Mouse (Mus musculus): ENCODE measurements around the gene Gzmg.
"Not testable (repeated sequence)": the region's sequence is repeated elsewhere in the genome, so short reads cannot be mapped to it uniquely, and the experiment has no call there.

Gene Gzmg

DNA sequence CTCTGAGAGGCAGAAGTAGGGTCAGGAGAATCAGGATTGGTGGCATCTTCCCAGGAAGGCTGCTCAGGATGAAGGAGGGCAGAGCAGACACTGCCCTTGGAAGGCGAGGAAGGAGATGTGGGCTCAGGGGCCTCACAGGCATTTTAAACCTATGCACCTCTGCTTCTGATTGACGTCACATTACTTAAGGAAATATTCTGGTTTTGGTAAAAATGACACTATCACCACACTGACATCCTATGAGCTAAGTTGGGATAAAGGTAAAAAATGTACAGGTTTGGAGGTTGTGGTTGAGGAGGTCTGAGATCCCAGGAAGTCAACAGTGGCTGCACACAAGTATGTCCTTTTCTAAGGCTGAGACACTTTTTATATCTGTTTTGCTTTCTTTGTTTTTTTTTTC is at the start of gene Gzmg:
Gzmg (minus strand) TSS at position 101 of the 400 bp plus-strand sequence.
- DNase-seq (ENCODE audit: inconsistent ontology term), result not testable (repeated sequence)

DNA sequence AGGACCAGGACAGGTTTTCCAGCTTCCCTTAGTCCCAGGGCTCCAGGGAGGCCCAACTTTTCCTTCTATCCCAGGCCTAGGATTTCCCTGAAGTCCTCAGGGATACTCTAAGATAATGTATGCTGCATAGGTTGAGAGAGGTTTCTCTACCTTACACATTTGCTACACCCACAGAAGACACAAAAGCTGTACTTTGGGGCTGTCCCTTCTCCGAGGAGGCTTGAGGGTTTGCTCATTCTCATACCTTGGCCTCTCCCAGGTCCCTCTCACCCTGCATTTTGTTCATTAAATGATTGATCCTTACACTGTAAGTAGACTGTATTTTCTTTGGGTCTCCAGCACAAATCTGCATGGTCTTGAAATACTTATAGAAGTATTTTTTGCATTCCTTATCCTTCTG is 46.2 kb upstream of the Gzmg start:
- no peak for DNase-seq (ENCODE audit: inconsistent ontology term)

DNA sequence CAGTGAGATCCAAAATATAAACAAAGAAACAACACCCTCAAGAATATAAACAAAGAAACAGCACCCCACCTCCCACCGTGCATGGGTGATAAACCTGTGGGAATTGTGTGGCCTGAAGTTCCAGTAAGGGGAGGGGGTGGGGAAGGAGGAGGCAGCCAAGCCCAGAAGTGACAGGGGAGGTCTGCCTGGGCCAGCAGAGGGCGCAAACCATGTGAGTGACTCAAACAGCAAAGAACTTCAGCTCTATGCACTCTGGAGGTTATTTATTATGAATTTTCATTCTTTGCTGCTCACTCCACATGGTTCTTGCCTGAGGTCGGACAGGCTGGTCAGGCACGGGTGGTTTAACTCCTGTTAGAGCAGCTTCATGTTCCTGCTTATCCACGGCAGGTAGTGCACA is 45.6 kb upstream of the Gzmg start:
- peak; percentile 53 for DNase-seq (ENCODE audit: inconsistent ontology term)

DNA sequence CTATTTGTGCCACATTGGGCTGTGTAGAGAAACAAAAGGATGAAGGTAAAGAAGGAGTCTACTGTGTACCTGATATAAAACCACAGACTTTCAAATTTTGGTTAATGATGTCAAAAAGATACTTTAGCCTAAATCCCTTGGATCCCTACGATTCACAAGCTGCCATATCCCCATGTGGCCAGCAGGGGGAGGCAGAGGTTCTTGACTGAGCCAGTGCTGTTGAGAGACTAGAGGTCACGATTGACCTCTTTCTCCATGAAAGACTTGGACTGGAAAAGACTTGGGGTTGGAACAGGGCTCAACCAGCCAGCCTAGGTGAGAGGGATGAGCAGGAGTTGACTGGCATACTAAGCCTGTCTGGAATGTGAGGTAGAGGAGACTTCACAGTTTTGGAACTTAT is 44.6 kb upstream of the Gzmg start:
- DNase-seq (ENCODE audit: inconsistent ontology term), result peak; percentile 50

DNA sequence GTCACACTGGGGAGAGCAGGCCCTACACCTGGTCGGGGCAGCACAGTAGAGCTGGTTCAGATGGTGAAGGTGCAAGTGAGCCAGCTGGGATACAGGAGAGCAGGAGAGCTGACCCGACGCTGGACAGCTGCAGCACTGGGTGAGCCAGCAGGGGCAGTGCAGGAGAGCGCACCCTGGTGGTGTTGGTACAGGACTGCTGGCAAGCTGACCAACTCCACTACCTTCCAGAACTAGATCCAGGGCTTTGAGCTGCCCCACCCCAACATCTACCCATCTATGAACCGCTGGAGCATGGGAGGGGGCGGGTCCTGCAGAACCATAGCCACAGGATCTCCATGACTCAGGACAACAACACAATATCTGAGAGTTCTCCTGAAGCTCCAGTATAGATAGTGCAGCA is 27.6 kb upstream of the Gzmg start:
- no peak for DNase-seq (ENCODE audit: inconsistent ontology term)

DNA sequence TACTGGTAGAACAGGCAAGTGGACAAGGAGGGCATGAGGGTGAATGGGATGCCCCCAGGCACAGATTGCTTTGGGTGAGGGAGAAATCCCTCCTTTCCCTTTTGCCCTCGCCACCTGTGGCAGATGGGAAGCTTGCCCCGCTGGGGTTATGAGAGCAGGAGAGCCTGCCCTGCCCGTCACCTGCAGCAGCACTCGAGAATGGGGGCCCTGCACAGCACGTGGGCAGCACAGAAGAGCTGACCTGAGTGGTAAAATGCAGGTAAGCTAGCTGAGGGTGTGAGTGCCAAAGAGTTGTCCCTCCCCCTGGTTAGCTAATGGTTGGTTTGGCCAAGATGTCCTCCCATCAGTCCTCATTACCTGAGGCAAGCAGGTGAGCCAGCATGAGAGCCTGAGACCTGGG is 27.1 kb upstream of the Gzmg start:
- no peak for DNase-seq (ENCODE audit: inconsistent ontology term)

DNA sequence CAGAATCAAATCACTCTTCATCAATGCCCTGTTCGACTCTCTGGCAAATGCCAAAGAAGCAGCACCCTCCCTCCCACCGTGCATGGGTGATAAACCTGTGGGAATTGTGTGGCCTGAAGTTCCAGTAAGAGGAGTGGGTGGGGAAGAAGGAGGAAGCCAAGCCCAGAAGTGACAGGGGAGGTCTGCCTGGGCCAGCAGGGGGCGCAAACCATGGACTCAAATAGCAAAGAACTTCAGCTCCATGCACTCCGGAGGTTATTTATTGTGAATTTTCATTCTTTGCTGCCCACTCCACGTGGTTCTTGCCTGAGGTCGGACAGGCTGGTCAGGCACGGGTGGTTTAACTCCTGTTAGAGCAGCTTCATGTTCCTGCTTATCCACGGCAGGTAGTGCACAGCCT is 18.3 kb upstream of the Gzmg start:
- DNase-seq (ENCODE audit: inconsistent ontology term), result peak; percentile 14

DNA sequence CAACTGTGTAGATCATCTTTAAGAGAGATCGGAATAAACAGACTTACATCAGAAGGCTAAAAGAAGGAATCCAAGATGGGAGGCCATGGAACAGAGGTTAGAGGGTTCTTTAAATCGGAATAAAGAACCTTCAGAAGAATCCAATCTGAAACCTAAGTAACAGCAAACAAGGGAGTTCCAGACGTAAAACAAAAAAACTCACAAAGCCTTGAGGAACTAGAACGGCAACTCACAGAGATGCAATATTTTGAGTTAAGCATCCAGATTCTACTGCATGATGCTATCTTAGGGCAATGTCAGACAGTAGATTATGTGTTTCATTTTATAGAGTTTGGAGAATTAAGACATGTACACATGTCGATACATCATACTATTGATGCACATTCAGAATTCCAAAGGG is 15.1 kb upstream of the Gzmg start, which contains the start of gene Gzmn:
Gzmn (minus strand) TSS at position 101 of the 400 bp plus-strand sequence.
- DNase-seq (ENCODE audit: inconsistent ontology term), result no peak

DNA sequence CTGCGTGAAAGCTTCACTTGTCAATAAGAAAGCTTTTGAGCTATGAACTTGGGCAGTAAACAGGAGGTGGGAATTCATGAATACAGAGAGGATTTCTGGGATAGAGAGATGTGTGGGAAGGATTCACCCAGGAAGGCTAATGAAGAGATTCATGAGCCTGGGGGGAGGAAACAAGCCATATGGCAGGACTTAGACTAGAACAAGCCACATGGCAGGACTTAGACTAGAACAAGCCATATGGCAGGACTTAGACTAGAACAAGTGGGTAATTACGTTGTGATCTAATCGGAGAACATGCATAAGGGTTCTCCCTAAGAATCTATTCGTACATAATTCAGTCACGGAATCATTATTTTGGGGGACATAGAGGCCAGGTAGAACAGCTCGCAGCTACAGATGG is 14.0 kb upstream of the Gzmg start:
- DNase-seq (ENCODE audit: inconsistent ontology term), result no peak

DNA sequence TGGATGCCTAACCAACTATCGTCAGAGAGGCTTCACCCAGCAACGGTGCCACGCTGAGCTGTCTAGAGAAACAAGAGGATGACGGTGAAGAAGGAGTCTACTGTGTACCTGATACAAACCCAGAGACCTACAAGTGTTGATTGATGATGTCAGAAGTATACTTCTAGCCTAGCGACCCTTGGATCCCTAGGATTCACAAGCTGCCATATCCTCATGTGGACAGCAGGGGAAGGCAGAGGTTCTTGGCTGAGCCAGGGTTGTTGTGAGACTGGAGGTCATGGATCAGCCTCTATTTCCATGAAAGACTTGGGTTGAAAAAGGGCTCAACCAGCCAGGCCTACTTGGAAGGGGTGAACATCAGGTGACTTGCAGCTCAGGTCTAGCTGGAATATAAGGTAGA is 13.4 kb upstream of the Gzmg start:
- DNase-seq (ENCODE audit: inconsistent ontology term), result no peak

DNA sequence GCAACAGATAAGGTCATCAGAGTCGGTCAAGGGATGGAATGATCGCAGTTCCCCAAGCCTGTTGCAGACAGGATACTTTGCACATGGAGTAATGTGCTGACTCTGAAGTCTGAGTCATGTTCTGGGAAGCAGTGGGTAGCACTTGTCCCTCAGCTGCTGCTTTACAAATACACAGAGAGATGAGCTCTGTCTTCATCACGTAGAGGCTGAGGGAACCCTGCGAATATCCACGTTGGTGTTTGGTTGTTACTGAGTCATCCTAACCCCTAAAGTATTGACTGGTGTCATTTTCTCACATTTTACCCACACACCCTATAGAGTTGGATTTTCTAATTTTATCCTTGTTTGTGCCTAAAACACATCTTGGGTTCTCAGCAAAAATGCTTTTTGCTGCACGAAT is 8.6 kb upstream of the Gzmg start:
- DNase-seq (ENCODE audit: inconsistent ontology term), result no peak

DNA sequence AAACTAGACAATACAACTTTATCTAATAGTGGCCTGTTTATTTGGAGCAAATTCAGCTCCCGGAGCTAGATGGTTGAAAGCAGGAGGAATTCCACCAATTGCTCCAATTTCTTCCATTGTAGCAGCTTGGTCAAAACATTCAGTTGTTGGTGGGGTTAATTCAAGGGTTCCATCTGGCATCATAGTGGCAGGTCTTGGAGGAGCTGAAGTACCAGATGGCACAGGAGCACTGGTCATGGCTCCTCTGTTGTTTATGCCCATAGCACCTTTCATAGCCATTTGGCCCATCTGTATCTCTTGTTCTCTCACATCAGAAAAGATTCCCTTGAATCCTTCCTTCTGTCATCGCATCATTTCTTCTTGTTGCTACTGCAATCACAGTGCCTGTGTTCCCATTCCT is 2.7 kb upstream of the Gzmg start:
- no peak for DNase-seq (ENCODE audit: inconsistent ontology term)

DNA sequence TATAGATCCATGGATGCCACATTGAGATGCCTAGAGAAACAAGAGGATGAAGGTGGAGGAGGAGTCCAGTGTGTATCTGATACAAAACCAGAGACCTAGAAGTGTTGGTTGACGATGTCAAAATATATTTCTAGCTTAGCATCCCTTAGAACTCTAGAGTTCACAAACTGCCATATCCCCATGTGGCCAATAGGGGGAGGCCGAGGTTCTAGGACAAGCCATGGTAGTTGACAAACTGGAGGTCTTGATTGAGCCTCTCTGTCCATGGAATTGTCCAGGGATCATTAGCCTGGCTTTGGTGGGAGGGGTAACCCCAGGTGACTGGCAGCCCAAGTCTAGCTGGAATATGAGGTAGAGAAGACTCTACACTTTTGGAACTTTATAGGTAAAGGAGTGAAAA is 4.0 kb downstream of the Gzmg start:
- no peak for DNase-seq (ENCODE audit: inconsistent ontology term)

DNA sequence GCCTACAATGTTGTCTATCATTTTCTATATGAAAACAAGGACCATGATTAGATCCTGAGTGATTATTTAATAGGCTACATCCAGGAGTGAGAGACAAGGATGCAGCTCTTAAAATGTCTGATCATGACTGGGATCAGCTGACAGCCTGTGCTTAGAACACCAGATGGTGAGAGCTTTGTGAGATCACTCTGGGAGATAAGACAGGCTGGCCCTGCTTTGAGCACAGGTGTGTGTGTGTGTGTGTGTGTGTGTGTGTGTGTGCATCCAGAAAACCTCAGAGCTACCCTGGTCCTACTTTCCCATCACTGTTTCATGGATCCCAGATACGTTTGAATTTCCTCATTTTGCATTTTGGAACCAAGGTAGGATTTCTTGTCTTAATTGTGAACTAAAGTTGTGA is 25.7 kb downstream of the Gzmg start:
- not testable (repeated sequence) for DNase-seq (ENCODE audit: inconsistent ontology term)

DNA sequence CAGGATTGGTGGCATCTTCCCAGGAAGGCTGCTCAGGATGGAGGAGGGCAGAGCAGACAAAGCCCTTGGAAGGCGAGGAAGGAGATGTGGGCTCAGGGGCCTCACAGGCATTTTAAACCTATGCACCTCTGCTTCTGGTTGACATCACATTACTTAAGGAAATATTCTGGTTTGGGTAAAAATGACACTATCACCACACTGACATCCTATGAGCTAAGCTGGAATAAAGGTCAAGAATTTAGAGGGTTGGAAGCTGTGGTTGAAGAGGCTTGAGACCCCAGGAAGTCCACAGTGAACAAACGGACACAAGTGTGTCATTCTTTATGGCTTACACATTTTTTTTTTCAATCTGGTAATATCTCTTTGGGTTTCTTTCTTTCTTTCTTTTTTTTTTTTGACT is 26.9 kb downstream of the Gzmg start, which contains the start of gene Gzmd:
Gzmd (minus strand) TSS at position 101 of the 400 bp plus-strand sequence.
- not testable (repeated sequence) for DNase-seq (ENCODE audit: inconsistent ontology term)

DNA sequence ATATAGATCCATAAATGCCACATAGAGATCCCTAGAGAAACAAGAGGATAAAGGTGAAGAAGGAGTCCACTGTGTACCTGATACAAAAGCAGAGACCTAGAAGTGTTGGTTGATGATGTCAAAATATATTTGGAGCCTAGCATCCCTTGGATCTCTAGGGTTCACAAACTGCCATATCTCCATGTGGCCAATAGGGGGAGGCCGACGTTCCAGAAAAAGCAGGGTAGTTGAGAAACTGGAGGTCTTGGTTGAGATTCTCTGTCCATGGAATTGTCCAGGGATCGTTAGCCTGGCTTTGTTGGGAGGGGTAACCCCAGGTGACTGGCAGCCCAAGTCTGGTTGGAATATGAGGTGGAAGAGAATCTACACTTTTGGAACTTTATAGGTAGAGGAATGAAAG is 31.0 kb downstream of the Gzmg start:
- DNase-seq (ENCODE audit: inconsistent ontology term), result no peak

DNA sequence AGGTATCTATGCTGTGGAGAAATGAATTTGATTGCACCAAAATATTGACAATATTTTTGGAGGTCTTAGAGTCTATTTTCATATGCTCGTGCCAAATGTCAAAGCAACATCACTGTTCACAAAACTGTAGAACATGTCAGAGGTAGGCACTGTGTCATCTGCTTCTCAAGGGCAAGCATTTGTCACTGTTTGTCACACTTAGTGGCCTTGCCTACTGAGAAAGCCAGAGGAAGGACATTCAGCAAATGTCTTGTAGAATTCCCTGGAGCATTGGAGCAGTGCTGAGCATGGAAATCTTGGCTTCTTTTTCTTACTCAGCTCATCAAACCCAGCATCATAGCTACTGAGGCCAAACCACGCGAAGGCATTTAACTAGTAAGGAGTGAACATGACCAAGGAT is 35.9 kb downstream of the Gzmg start:
- DNase-seq (ENCODE audit: inconsistent ontology term), result no peak

DNA sequence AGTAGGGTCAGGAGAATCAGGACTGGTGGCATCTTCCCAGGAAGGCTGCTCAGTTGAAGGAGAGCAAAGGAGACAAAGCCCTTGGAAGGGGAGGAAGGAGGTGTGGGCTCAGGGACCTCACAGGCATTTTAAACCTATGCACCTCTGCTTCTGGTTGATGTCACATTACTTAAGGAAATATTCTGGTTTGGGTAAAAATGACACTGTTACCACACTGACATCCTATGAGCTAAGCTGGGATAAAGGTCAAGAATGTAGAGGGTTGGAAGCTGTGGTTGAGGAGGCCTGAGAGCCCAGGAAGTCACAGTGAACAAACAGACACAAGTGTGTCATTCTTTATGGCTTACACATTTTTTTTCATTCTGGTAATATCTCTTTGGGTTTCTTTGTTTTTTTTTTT is 38.9 kb downstream of the Gzmg start, which contains the start of gene Gzme:
Gzme (minus strand) TSS at position 101 of the 400 bp plus-strand sequence.
- no peak for DNase-seq (ENCODE audit: inconsistent ontology term)

DNA sequence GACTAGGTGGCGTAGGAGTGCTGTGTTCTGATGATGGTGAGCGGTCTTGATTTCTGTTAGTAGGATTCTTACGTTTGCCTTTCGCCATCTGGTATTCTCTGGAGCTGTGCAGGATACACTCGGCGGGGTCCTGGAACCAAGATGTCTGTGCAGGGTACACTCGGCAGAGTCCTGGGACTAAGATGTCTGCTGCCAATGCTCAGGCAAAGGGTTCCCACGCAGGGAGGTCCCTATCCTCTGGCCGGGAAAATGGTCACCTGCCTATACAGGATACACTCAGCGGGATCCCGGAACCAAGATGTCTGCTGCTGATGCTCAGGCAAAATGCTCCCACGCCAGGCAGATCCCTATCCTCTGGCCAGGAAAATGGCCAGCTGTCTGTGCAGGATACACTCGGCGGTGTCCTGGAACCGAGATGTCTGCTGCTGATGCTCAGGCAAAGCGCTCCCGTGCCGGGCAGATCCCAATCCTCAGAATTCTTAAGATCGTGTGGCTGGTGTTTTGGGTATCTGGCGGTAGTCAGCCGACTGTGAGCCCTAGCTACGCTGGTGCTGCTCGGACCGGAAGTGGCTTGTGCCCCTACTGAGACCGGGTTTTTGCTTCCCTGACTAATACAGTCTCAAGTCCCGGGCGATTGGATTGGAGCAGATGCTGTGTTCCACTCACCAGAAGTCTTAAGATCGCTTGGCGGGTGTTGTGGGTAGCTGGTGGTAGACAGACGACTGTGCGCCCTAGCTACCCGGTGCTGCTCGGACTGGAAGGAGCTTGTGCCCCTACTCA is 43.7 kb downstream of the Gzmg start:
- not testable (repeated sequence) for DNase-seq (ENCODE audit: inconsistent ontology term)
